Mouse (Mus musculus): Measurements from ENCODE around the gene Arhgap45. TPM values are rescaled to one million over a fixed set of nuclear protein-coding genes. Genes with fewer than 3 reads are reported as not detected.
A peak's percentile ranks its signal among the peaks of the same experiment; 100 is the strongest.

The Arhgap45 gene
- polyA plus RNA-seq, 1 experiment from 2014 or later, result 3.6 TPM

- peak; percentile 44; the same call in 1 of the 2 replicates for ATAC-seq (ENCODE audit: low FRiP score)
- H3K4me2 ChIP-seq, result peak overlapping the region; percentile 38
- peak overlapping the region; percentile 36; the same call in 1 of the 2 replicates for H3K9ac ChIP-seq
- no peaks in the 10 kb centered on the region for H3K9me3 ChIP-seq
- peaks cover 16% of the 10 kb centered on the region; the same call in 1 of the 2 replicates for H3K4me1 ChIP-seq
- no peak overlapping the region for H3K27ac ChIP-seq
- 4% methylated on average over 20 of the region's 20 CpGs for WGBS
- no peaks in the 10 kb centered on the region for H3K36me3 ChIP-seq (replicated peaks)
- H3K4me3 ChIP-seq (replicated peaks), result peak overlapping the region; percentile 16; the same call in 1 of the 2 replicates
- H3K27me3 ChIP-seq, result peaks cover 55% of the 10 kb centered on the region
Observed at GRCm38 (mm10) chr10:80019471-80020131, 3.1 kb downstream of the Arhgap45 start.

GRCm38 (mm10) chr10:80020191-80020590 is 3.7 kb downstream of the Arhgap45 start:
- no peaks in the 10 kb centered on the region for H3K9me3 ChIP-seq
- no peak overlapping the region for H3K27ac ChIP-seq
- 0 out of 2 replicates have a peak overlapping the region, but pooled peaks have one; percentile 16 for H3K4me3 ChIP-seq (replicated peaks)
- H3K36me3 ChIP-seq (replicated peaks), result no peaks in the 10 kb centered on the region
- H3K27me3 ChIP-seq, result peaks cover 49% of the 10 kb centered on the region
- peaks cover 16% of the 10 kb centered on the region; the same call in 1 of the 2 replicates for H3K4me1 ChIP-seq
- peak overlapping the region; percentile 38 for H3K4me2 ChIP-seq
- H3K9ac ChIP-seq, result peak overlapping the region; percentile 36; the same call in 1 of the 2 replicates
- no peak for ATAC-seq (ENCODE audit: low FRiP score)
- WGBS, result 16% methylated on average over 11 of the region's 11 CpGs

GRCm38 (mm10) chr10:80020603-80021319 is 4.3 kb downstream of the Arhgap45 start:
- ATAC-seq (ENCODE audit: low FRiP score), result no peak
- Histone ChIP-seq H3K4me1 (peaks cover 16% of the 10 kb centered on the region; the same call in 1 of the 2 replicates), H3K9me3 (no peaks in the 10 kb centered on the region), H3K27me3 (peaks cover 43% of the 10 kb centered on the region), H3K4me3 (replicated peaks) (no peak overlapping the region), H3K36me3 (replicated peaks) (no peaks in the 10 kb centered on the region), H3K27ac (no peak overlapping the region), H3K9ac (no peak overlapping the region), H3K4me2 (no peak overlapping the region)
- 84% methylated on average over 18 of the region's 18 CpGs for WGBS

GRCm38 (mm10) chr10:80021320-80021641 is 4.8 kb downstream of the Arhgap45 start:
- Histone ChIP-seq H3K4me2 (no peak overlapping the region), H3K27ac (no peak overlapping the region), H3K4me3 (replicated peaks) (no peak overlapping the region), H3K9me3 (no peaks in the 10 kb centered on the region), H3K4me1 (peaks cover 16% of the 10 kb centered on the region; the same call in 1 of the 2 replicates), H3K9ac (no peak overlapping the region), H3K36me3 (replicated peaks) (no peaks in the 10 kb centered on the region), H3K27me3 (peaks cover 38% of the 10 kb centered on the region)
- ATAC-seq (ENCODE audit: low FRiP score), result no peak
- WGBS, result 93% methylated on average over 13 of the region's 13 CpGs

- no peak overlapping the region for H3K4me3 ChIP-seq (replicated peaks)
- H3K27ac ChIP-seq, result no peak overlapping the region
- H3K9ac ChIP-seq, result no peak overlapping the region
- ATAC-seq (ENCODE audit: low FRiP score), result no peak
- H3K9me3 ChIP-seq, result no peaks in the 10 kb centered on the region
- H3K27me3 ChIP-seq, result peaks cover 32% of the 10 kb centered on the region
- no peaks in the 10 kb centered on the region for H3K36me3 ChIP-seq (replicated peaks)
- H3K4me1 ChIP-seq, result peaks cover 16% of the 10 kb centered on the region; the same call in 1 of the 2 replicates
- WGBS, result 95% methylated on average over 12 of the region's 12 CpGs
- H3K4me2 ChIP-seq, result no peak overlapping the region
Observed at GRCm38 (mm10) chr10:80022164-80022563, 5.7 kb downstream of the Arhgap45 start.

GRCm38 (mm10) chr10:80022806-80023205 is 6.4 kb downstream of the Arhgap45 start:
- Histone ChIP-seq H3K36me3 (replicated peaks) (no peaks in the 10 kb centered on the region), H3K4me1 (peaks cover 16% of the 10 kb centered on the region; the same call in 1 of the 2 replicates), H3K4me3 (replicated peaks) (no peak overlapping the region), H3K4me2 (no peak overlapping the region), H3K27ac (no peak overlapping the region), H3K27me3 (peaks cover 26% of the 10 kb centered on the region), H3K9ac (no peak overlapping the region), H3K9me3 (no peaks in the 10 kb centered on the region)
- WGBS, result 94% methylated on average over 8 of the region's 8 CpGs
- ATAC-seq (ENCODE audit: low FRiP score), result no peak

GRCm38 (mm10) chr10:80023758-80024157 is 7.3 kb downstream of the Arhgap45 start:
- 90% methylated on average over 5 of the region's 5 CpGs for whole genome bisulfite sequencing

GRCm38 (mm10) chr10:80024229-80025043 is 8.0 kb downstream of the Arhgap45 start:
- Histone ChIP-seq H3K27me3 (peaks cover 14% of the 10 kb centered on the region), H3K4me2 (no peak overlapping the region), H3K4me3 (replicated peaks) (no peak overlapping the region), H3K9ac (no peak overlapping the region), H3K4me1 (peaks cover 9% of the 10 kb centered on the region; the same call in 1 of the 2 replicates), H3K36me3 (replicated peaks) (no peaks in the 10 kb centered on the region), H3K27ac (no peak overlapping the region), H3K9me3 (no peaks in the 10 kb centered on the region)
- 79% methylated on average over 15 of the region's 15 CpGs for WGBS
- no peak for ATAC-seq (ENCODE audit: low FRiP score)

More at GRCm38 (mm10) chr10:80023758-80024157, 7.3 kb downstream of the Arhgap45 start:
- H3K27ac ChIP-seq, result no peak overlapping the region
- no peaks in the 10 kb centered on the region for H3K36me3 ChIP-seq (replicated peaks)
- no peak overlapping the region for H3K4me2 ChIP-seq
- H3K9me3 ChIP-seq, result no peaks in the 10 kb centered on the region
- H3K9ac ChIP-seq, result no peak overlapping the region
- no peak for ATAC-seq (ENCODE audit: low FRiP score)
- H3K4me1 ChIP-seq, result peaks cover 15% of the 10 kb centered on the region; the same call in 1 of the 2 replicates
- H3K27me3 ChIP-seq, result peaks cover 21% of the 10 kb centered on the region
- H3K4me3 ChIP-seq (replicated peaks), result no peak overlapping the region

- no peaks in the 10 kb centered on the region for H3K36me3 ChIP-seq (replicated peaks)
- no peak for ATAC-seq (ENCODE audit: low FRiP score)
- H3K27ac ChIP-seq, result no peak overlapping the region
- no peak overlapping the region for H3K9ac ChIP-seq
- H3K9me3 ChIP-seq, result no peaks in the 10 kb centered on the region
- H3K4me3 ChIP-seq (replicated peaks), result no peak overlapping the region
- H3K27me3 ChIP-seq, result peaks cover 8% of the 10 kb centered on the region; the same call in 1 of the 2 replicates
- 51% methylated on average over 4 of the region's 4 CpGs for WGBS
- no peak overlapping the region for H3K4me2 ChIP-seq
- peaks cover 3% of the 10 kb centered on the region; the same call in 1 of the 2 replicates for H3K4me1 ChIP-seq
Observed at GRCm38 (mm10) chr10:80025044-80025347, 8.5 kb downstream of the Arhgap45 start.

GRCm38 (mm10) chr10:80025463-80025862 is 9.0 kb downstream of the Arhgap45 start:
- no peak overlapping the region for H3K4me3 ChIP-seq (replicated peaks)
- no peak for ATAC-seq (ENCODE audit: low FRiP score)
- H3K4me1 ChIP-seq, result no peaks in the 10 kb centered on the region
- H3K36me3 ChIP-seq (replicated peaks), result no peaks in the 10 kb centered on the region
- H3K27ac ChIP-seq, result no peak overlapping the region
- WGBS, result 84% methylated on average over 10 of the region's 10 CpGs
- no peak overlapping the region for H3K4me2 ChIP-seq
- no peaks in the 10 kb centered on the region for H3K9me3 ChIP-seq
- H3K27me3 ChIP-seq, result peaks cover 4% of the 10 kb centered on the region; the same call in 1 of the 2 replicates
- H3K9ac ChIP-seq, result no peak overlapping the region

GRCm38 (mm10) chr10:80025889-80026288 is 9.4 kb downstream of the Arhgap45 start:
- Histone ChIP-seq H3K9ac (no peak overlapping the region), H3K9me3 (no peaks in the 10 kb centered on the region), H3K4me1 (no peaks in the 10 kb centered on the region), H3K36me3 (replicated peaks) (no peaks in the 10 kb centered on the region), H3K27me3 (peaks cover 3% of the 10 kb centered on the region; the same call in 1 of the 2 replicates), H3K27ac (no peak overlapping the region), H3K4me2 (no peak overlapping the region), H3K4me3 (replicated peaks) (no peak overlapping the region)
- 0 out of 2 replicates have a peak, but pooled peaks have one; percentile 61 for ATAC-seq (ENCODE audit: low FRiP score)
- 61% methylated on average over 12 of the region's 12 CpGs for WGBS
